Mouse (Mus musculus) gastrocnemius, adult 18-20 months (tissue): ENCODE data around the gene Ppp2r5a. TPM values are rescaled to one million over a fixed set of nuclear protein-coding genes. Genes with fewer than 3 reads are reported as not detected.

Experiments
- DNase-seq: peaks from one replicate; pipeline ENCODE4 v3.0.0; 2021; ENCODE audit warnings: low spot score
- total RNA-seq, 2 experiments: library from RNA; stranded (reverse); gene quantifications; 2 replicates each; pipeline ENCODE4 v1.2.3; 2021

Ppp2r5a gene
- total RNA-seq, 2 experiments from 2014 or later = 66.2 to 76.8 TPM

GRCm38 (mm10) chr1:191381955-191382736 lies 20.9 kb downstream of the Ppp2r5a start:
- peak; percentile 32 for DNase-seq

GRCm38 (mm10) chr1:191380843-191381242 lies 22.2 kb downstream of the Ppp2r5a start:
- DNase-seq = no peak

GRCm38 (mm10) chr1:191378080-191378479 lies 25.0 kb downstream of the Ppp2r5a start:
- no peak for DNase-seq

- DNase-seq = no peak
Measured at GRCm38 (mm10) chr1:191375644-191375998, 27.5 kb downstream of the Ppp2r5a start.

GRCm38 (mm10) chr1:191374993-191375643 lies 28.0 kb downstream of the Ppp2r5a start:
- DNase-seq = no peak

GRCm38 (mm10) chr1:191369140-191369539 lies 33.9 kb downstream of the Ppp2r5a start:
- no peak for DNase-seq

- no peak for DNase-seq
Measured at GRCm38 (mm10) chr1:191368193-191368592, 34.9 kb downstream of the Ppp2r5a start.

- peak; percentile 27 for DNase-seq
Measured at GRCm38 (mm10) chr1:191364477-191364876, 38.6 kb downstream of the Ppp2r5a start.

GRCm38 (mm10) chr1:191362412-191362811 lies 40.7 kb downstream of the Ppp2r5a start:
- DNase-seq = no peak

- no peak for DNase-seq
Measured at GRCm38 (mm10) chr1:191359478-191359877, 43.6 kb downstream of the Ppp2r5a start.

- DNase-seq = no peak
Measured at GRCm38 (mm10) chr1:191356936-191357335, 46.1 kb downstream of the Ppp2r5a start.

- DNase-seq = no peak
Measured at GRCm38 (mm10) chr1:191353836-191354235, 49.2 kb downstream of the Ppp2r5a start.

GRCm38 (mm10) chr1:191352786-191353488 lies 50.1 kb downstream of the Ppp2r5a start:
- peak; percentile 48 for DNase-seq

GRCm38 (mm10) chr1:191350355-191350754 lies 52.7 kb downstream of the Ppp2r5a start:
- DNase-seq = no peak

GRCm38 (mm10) chr1:191349486-191350037 lies 53.5 kb downstream of the Ppp2r5a start:
- DNase-seq = no peak

GRCm38 (mm10) chr1:191348996-191349395 lies 54.1 kb downstream of the Ppp2r5a start:
- DNase-seq = no peak

GRCm38 (mm10) chr1:191348592-191348991 lies 54.5 kb downstream of the Ppp2r5a start:
- no peak for DNase-seq

GRCm38 (mm10) chr1:191347602-191348001 lies 55.5 kb downstream of the Ppp2r5a start:
- DNase-seq = no peak

GRCm38 (mm10) chr1:191340530-191340929 lies 62.5 kb downstream of the Ppp2r5a start:
- DNase-seq = peak; percentile 31

GRCm38 (mm10) chr1:191339876-191340275 lies 63.2 kb downstream of the Ppp2r5a start:
- no peak for DNase-seq

- DNase-seq = no peak
Measured at GRCm38 (mm10) chr1:191334500-191334899, 68.6 kb downstream of the Ppp2r5a start.

GRCm38 (mm10) chr1:191330356-191330755 lies 72.7 kb downstream of the Ppp2r5a start:
- DNase-seq = no peak
